Mouse (Mus musculus) kidney, postnatal 36 days (tissue): ENCODE measurements around the gene Ano8.
A peak's percentile ranks its signal among the peaks of the same experiment; 100 is the strongest.

Source experiments
- DNase-seq, 2 experiments: peaks; one replicate each; pipeline ENCODE4 v3.0.0; 2021 to 2022; ENCODE audit warnings: mixed read lengths in 2 of 2

The Ano8 gene

DNA sequence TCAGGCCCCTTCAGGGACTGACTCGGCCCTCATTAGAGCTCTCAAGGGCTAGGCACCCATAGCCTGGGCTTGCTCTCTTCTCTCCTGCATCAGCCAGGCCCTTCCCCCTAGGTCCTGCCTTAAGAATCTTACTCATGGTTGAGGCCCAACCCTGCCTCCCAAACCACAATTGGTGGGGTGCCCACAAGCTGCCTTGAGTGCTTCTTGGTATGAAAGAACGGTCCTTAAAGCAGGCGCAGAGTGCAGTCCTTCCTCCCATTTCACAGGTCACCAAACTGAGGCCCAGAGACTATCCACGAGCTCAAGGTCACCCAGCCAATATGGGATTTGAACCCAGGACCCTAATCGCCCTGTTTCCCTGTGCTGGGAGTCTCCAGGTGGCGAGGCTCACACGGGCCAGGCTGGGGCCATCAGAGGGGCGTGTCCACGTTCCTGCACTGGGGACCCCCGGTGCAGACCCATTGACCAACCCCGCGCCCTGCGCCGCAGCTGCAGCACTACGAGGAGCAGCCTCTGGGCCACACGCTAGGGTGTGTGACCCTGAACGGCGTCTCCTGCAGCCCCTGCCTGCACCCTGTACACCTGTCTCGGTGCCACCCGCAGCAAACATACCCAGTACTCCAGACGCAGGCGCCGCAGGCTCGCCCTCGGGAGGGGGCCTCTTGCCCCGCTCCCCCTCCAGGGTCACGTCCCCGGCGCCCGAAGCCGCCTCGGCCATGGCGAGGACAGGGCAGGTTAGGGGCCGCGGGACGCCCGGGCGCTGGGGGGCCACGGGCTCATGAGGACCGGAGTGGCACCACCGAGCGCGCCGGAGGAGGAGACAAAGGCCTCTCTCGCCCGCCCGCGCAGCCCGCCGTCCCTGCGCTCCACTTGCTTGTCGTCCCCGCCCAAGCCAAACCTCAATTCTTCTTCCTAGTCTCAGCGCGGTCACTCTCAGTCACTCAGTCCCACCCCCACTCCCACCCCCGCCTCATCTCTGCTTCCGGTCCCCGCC lies at the start of gene Ano8:
TSS of gene Ano8 (minus strand) at position 822 of the 994 bp plus-strand sequence.
- peak; percentile 91 to 93 for DNase-seq

DNA sequence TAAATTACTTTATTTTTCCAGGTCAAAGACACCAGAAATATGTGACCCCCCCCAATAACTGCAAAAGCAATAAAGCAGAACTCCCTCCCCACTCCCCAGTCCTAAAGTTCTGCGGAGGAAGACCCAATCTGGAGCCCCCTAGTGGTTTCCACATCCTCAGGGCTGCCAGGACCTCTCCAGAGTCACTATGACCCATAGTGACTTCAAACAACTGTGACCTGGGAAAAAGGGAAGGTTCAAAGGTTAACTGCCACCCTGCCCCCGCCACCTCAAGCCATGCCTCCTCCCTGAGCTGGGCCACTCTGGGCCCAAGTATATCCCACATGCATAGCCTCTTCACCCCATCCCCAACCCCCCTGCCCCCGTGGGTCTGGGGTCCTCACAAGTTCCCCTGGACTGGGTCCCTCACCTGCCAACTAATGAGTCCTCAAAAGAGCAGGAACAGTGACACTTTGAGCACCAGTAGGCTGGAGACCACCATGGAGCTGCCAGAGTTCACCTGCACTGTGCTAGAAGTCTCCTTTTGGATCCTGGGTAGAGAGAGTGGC lies 48.6 kb upstream of the Ano8 start:
- DNase-seq: no peak

DNA sequence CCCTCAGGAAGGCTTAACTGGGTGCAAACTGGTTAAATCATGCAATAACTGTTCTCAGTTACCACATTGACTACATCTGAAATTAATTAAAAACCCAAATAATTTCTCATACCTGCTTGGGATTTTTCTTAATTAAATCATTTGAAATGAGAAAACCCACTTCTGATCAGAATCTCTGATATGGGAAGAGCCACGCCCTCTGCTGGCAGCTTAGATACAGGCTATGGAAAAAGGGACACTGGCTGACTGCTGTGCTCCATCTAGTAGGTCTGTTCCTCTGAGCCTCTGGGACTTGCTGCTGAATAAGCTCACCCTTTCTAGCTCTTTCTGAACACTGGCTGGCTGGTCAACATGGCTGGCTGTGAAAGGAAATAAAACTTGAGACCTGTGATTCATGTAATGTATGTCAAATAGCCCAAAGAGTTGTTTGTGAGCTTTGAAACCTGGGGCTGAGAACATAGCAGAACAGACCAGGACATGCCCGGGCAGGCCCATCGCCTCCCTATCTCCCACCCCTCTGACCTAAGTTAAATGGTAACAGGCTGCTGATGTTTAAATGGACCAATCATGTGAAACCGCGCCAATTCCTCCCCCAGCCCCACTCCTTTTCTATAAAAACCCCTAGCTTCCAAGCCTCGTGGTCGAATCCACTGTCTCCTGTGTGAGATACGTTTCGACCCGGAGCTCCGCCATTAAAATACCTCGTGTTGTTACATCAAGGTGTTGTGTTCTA lies 45.1 kb upstream of the Ano8 start:
- DNase-seq: peak; percentile 43 to 70

DNA sequence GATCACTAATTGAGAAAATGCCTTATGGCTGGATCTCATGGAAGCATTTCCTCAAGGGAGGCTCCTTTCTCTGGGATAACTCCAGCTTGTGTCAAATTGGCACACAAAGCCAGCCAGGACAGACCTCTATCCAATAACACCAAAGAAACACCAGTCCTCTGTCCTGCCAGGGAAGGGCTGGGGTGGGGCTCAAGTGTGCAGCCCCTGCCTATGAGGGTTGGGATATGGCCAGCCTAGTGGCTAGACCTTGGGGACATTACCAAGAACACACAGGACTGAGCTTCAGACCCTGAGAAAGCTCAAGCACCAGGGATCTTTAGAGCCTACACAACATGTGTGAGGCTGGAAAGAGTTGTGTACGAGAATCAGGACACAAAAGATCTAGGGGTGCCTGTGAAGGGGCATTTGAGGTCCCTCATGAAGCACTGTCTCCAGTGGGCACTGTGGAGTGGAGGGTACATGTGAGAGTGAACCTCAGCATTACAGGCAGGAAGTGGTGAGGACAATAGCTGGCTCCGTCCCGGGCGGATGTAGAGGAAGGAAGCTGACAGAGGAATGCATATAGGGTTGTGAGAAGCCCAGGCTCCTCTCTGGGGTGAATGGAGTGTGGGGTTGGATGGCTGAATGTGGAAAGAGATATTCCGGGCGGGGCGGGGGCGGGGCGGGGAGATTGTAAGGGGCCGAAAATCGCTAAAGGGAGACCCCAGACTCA lies 42.8 kb upstream of the Ano8 start:
- peak; percentile 53 to 62 for DNase-seq

DNA sequence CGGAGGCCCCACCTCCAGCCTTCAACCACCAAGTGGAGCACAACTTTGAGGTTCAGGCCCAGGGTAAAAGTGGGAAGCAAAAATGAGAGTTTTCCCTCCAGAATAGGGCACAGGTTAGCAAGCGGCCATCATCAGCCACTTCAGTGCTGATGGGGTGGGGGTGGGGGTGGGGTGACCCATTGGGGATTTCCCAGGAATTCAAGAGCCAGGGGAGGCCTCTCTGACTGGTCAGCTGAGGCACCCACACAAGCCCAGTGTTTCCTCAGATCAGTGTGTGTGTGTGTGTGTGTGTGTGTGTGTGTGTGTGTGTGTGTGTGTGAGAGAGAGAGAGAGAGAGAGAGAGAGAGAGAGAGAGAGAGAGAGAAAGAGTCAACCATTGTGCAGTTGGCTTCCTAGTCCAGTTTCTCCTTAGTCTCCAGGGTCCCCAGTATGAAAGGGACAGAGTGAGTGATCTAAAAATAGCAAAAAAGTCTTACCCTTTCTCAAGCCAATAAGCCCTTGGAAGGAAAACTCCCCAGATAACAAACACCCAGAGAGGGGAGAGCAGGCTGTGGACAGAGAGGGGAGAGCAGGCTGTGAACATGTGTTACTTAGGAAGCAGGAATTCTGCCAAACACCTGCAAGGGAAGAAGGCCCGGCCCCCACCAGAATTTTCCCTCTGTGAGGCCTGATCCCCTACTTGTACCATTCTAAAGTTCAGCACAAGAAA lies 41.6 kb upstream of the Ano8 start:
- DNase-seq: no peak

DNA sequence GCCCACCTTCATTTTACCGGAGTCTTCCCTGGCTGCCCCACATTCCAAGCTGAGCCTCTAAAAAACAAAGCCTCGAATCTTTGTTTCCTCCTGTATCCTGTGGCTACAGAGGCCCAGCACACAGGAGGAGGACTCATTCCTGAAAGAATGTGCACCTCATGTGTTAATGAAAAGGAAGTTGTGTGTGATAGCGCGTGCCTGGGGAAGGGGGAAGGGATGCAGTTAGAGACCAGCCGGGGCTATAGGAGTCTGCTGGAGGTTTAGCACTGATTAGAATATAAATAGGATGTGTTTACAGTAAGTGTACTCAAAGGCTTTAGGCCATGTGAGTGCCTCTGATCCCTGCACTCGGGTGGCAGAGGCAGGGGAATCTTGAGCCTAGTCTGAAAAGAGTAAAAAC lies 40.5 kb upstream of the Ano8 start:
- no peak for DNase-seq

DNA sequence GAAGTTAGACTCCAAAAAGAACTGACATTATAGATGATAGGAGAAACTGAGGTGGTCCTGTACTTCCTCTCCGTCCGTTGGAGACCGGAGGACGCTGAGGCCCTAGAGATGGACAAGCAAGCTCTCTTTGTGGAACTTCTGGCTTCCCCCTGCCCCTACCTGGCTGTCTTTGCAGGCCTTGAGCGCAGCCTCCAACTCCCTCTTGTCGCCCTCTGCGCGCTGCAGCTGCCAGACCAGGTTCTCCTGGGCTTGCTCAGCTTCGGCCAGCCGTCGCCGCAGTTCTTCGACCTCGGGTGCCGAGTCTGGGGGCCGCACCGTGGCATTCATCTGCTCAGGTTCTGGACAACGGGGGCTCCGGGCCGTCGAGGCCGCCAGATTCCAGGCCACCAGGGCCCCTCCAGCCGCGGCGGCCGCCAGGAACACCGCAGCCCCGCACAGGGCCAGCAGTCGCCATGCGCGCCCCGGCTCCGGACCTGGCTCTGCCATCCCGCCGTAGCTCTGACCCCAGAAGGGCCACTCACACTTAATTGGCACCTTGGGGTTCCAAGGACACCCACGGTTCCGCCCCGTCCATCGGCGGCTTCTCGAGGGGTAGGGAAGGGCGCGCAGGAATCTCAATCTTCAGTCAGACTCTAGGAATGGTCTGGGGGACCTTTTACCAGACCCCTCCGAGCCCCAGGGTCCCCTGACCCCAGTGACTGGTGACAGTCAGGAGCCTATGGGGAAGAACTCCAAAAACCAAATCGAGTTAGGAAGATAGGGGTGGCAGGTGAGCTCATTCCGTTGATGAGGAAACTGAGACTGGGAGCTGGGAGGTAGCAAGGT lies 39.7 kb upstream of the Ano8 start, which contains the start of gene Ccdc194:
TSS of gene Ccdc194 (minus strand) at position 486 of the 825 bp plus-strand sequence.
- no peak for DNase-seq

DNA sequence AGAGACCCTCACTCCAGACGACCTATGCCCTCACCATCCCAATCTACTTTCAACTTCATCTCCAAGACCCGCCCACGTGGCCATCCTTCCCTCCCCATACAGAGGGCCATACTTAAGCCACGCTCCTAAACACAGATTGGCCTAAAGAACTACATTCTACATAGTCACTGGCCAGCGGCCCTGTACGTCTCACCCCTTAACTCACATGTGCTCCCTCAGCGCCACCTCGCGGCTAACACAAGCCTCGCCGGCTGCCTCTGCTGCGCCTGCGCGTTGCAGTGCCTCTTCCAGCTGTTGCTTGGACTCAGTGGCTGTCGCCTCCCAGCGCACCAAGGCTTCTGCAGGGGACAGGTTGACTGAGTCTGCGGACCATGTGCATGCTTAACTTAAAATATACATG lies 35.9 kb upstream of the Ano8 start:
- DNase-seq: peak; percentile 92 to 96

DNA sequence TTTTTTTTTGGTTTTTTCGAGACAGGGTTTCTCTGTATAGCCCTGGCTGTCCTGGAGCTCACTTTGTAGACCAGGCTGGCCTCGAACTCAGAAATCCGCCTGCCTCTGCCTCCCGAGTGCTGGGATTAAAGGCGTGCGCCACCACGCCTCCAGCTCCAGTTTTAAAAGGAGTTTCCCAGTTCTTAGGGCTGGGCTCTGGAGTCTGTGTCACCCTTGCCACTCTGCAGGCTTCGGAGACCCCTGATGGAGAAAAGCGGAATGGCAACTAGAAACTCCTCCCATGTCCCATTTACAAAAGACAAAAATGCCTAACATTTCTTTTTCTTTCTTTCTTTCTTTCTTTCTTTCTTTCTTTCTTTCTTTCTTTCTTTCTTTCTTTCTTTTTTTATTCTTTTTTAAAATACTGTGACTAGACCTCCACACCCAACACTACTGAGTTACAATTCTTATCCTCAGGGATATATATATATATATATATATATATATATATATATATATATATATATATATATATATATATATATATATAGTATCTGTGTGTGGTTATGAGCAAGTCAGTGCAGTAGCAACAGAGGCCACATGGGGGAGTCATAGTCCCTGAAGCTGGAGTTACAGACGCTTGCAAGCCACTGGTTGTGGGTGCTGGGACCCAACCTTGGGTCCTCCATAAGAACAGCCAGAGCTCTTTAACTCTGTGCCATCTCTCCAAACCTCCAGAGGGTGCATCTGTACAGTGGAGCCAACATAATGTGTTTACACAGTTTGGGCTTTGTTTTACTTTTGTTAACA lies 33.5 kb upstream of the Ano8 start:
- peak; percentile 72 to 87 for DNase-seq

DNA sequence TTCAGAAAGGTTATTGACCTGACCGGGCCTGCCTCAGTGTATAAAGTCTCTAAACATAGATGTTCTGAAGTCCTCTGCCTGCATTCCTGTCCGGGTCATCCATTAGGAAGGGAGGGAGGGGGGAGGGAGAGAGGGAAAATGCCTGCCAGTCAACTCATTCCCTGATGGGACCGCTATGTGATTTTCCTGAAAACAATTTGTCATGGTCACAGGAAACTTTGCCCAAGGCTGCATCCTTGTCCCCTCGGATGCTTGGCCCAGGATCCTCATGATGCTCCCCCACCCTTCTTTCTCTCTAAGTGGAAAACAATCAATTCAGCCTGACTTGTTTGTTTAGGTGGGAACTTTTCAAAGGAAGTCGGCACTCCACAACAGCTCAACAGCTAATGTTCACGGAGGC lies 31.0 kb upstream of the Ano8 start:
- peak; percentile 38 to 72 for DNase-seq

DNA sequence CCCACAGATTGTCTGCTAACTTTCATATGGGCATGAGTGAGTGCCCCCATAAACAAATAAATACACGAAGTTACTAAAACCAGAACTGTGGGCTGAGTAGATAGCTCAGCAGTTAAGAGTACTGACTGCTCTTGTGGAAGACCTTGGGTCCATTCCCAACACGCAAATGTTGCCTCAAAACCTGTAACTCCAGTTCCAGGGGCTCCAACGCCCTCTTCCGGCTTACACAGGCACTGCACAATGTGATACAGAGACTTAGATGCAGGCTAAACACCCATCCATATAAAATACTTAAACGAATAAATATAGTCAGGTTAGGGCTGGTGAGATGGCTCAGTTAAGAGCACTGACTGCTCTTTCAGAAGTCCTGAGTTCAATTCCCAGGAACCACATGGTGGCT lies 29.3 kb upstream of the Ano8 start:
- no peak for DNase-seq

DNA sequence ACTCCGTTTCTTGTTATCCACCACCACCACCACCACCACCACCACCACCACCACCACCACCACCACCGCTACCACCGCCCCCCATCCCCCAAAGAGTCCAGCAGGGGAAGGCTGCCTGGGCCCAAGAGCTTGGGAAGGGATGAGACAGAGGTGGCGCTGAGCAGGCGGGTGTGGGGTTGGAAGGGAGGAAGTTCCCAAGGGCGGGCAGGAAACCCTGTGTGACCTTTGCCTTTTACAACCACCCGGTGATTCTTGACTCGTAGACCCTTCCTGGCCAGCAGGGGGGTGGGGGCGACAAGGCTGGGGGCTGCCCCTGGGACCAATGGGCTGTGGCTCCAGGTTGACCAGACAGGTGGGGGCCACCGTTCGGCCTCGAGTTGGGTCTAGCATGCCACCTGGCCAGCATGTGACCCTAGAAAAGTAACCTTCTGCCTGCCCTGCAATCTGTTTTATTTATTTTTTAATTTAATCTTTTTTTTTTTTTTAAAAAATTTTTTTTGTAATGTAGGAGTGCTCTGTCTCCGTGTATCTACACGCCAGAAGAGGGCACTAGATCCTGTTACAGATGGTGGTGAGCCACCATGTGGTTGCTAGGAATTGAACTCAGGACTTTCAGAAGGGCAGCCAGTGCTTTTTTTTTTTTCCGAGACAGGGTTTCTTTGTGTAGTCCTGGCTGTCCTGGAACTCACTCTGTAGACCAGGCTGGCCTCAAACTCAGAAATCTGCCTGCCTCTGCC lies 27.4 kb upstream of the Ano8 start:
- DNase-seq: peak; percentile 67 to 68

DNA sequence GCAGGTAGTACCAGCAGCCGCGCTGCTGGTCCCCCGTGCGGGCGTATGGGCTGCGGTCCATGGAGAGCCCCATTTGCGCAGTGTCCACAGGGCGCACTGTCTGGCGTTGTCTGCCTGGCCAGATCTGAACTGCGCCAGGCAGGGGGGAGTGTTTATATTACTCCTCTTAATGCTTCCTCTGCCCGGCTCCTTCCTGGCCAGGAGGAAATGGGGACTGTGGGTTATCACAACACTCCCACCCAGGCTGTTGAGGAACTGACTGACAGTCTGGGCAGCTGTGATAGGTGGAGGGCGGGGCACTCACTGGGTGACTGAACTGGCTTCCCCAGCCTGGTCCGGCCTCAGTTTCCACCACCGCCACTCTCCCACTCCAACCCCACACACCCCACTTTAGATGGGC lies 25.9 kb upstream of the Ano8 start, which contains the start of gene Plvap:
TSS of gene Plvap (minus strand) at position 109 of the 400 bp plus-strand sequence.
- DNase-seq: peak; percentile 75 to 79

DNA sequence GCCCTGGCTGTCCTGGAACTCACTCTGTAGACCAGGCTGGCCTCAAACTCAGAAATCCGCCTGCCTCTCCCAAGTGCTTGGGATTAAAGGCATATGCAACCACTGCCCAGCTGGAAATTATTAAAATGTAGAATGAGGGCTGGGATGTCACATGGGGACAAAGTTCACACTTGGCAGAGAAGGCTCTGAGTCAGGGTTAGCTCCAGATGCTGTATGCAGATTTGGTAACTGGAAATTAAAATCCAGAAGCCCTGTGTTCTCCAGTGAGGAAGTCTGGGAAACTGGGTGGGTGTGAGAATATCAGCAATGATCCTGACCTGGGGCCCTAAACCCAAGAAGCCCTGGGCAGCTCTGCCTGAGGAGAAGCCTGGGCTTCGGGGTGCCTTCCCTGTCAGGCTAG lies 23.6 kb upstream of the Ano8 start:
- DNase-seq: no peak

DNA sequence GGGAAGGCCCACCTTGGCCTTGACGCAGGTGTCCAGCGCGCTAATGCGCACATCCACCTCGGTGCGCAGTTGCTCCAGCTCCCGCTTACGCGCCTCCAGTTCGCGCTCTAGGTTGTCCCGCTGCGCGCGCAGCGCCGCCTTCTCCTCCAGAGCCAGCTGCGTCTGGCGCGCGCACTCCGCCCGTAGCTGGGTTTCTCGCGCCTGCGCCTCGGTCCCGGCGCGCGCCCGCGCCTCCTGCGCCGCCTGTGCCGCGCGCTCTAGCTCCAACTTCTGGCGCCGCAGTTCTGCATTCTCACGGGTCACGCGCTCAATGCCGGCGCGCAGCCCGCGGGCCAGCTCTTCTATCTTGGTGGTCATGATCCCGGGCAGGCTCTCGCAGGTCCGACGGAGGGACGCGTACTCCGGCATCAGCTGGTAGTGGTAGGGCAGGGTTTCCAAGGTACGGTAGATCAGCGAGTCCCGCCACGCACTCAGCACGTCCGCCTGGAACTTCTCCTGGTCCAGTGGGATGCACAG lies 21.9 kb upstream of the Ano8 start:
- peak; percentile 70 to 85 for DNase-seq

DNA sequence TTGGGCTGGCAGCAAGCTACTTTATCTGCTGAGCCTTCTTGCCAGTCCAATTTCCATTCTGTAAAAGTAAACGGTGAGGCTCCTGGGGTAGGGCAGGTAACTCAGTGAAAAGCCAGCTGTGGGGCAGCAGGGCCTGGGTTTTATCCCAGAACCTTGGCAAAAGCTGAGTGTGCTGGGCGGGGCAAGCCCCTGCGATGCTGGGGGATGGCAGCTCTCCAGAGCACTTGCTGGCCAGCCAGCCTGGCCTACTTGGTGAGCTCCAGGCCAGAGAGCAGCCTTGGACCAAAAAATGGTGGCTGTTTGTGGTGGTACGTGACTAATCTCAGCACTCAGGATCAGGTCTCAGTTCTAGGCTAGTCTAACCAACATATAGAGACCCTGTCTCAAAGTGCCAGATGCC lies 20.2 kb upstream of the Ano8 start:
- DNase-seq: peak in 1 of 2 experiments; percentile 45

DNA sequence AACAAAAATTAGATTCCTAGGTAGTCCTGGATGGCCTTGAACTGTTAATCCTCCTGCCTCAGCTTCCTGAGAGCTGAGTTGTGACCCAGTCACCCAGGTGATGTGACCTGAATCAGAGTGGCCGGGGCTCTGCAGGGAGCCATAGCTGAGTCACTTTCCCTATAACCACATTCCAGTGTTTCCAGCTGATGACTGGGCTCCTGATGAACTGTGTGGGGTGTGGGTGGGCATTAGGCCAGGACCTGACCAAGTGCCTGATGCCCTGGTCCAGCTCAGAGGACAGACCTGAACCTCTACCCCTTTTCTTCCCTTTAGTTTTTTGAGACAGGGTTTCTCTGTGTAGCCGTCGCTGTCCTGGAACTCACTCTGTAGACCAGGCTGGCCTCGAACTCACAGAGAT lies 19.6 kb upstream of the Ano8 start:
- no peak for DNase-seq

DNA sequence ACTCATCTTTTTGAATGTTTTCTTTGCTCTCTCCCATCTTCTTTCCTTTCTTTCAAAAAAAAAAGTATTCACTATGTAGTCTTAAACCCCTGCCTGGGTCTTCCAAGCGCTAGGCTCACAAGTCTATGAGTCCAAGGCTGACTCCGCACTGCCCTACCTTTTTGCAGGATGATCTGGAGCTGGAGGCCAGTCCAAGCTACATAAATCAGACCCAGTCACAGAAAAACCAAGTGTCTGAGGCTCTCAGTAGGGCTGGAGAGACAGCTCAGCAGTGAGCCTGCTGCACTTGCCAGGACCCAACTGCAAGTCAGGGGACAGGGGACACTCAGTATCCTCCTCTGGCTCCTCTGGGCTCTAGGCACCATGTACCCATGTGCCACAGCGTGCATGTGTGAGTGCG lies 18.6 kb upstream of the Ano8 start:
- DNase-seq: no peak
